Mouse (Mus musculus) forebrain, embryonic 13.5 days (tissue): Measurements from ENCODE around the gene Gm10352. TPM values are rescaled to one million over a fixed set of nuclear protein-coding genes. Genes with fewer than 3 reads are reported as not detected.
"Not testable (repeated sequence)": the region's sequence is repeated elsewhere in the genome, so short reads cannot be mapped to it uniquely, and the experiment has no call there.

ENCODE experiments used
- ATAC-seq: fragments of 200-750 bp; cut with Nextera tagmentation; 2 replicates; pipeline ENCODE4 v1.8.0; 2017
- H3K27ac ChIP-seq: fragments of 300-500 bp; sonication (generic); 2 replicates; pipeline ENCODE4 v1.5.1; 2015; ENCODE audit warnings: inconsistent platforms, mild to moderate bottlenecking, moderate library complexity
- H3K27me3 ChIP-seq: fragments of 300-500 bp; sonication (generic); 2 replicates; pipeline ENCODE4 v1.6.1; 2015; ENCODE audit warnings: mild to moderate bottlenecking, inconsistent platforms
- H3K36me3 ChIP-seq: fragments of 300-500 bp; sonication (generic); 2 replicates; pipeline ENCODE4 v1.6.1; 2015; ENCODE audit warnings: mild to moderate bottlenecking, inconsistent platforms; ENCODE audit not compliant: poor library complexity, severe bottlenecking
- H3K4me1 ChIP-seq: fragments of 300-500 bp; sonication (generic); 2 replicates; pipeline ENCODE4 v1.6.1; 2015; ENCODE audit warnings: inconsistent platforms
- H3K4me2 ChIP-seq: fragments of 300-500 bp; sonication (generic); 2 replicates; pipeline ENCODE4 v1.6.1; 2015; ENCODE audit warnings: inconsistent platforms, mild to moderate bottlenecking, moderate library complexity
- H3K4me3 ChIP-seq: fragments of 300-500 bp; sonication (generic); 2 replicates; pipeline ENCODE4 v1.5.1; 2015; ENCODE audit warnings: mild to moderate bottlenecking, inconsistent platforms
- H3K9ac ChIP-seq: fragments of 300-500 bp; sonication (generic); 2 replicates; pipeline ENCODE4 v1.6.1; 2015; ENCODE audit warnings: mild to moderate bottlenecking, inconsistent platforms
- H3K9me3 ChIP-seq: fragments of 300-500 bp; sonication (generic); replicated peaks from 2 replicates; pipeline ENCODE4 v1.6.1; 2016; ENCODE audit warnings: inconsistent platforms
- WGBS: fragments of 180-500 bp; shearing (Covaris S2); methylation state at CpG from one replicate; pipeline ENCODE4 v1.1.7; 2015; 5-methylcytosine and 5-hydroxymethylcytosine counted together
- polyA plus RNA-seq: library from polyadenylated mRNA; unstranded; fragments of >200 nt; fragmentation: Nextera tagmentation; extraction: Ambion mirVana; gene quantifications from 2 replicates; pipeline ENCODE4 v1.2.1, GENCODE M21; 2015

Gene Gm10352
- polyA plus RNA-seq: not detected in 2 replicates

DNA sequence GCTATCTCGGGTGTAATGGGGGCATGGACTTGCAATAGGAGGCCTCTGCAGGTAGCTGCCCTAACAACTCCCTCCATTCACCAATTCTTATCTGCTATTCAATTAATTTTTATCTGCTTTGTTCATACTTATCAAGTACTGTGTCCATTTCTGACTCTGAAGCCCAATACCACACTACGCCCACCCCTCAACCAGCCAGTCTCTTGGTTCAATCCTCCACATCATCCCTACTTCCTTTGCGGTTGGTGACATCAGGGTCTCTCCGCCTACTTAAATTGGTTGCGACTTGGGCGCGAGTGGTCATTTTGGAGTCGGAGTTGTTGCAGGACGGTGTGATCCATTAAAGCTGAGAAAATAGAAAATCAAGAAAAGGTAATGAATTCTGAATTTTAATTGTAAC, at the start of gene Gm10352:
Gene Gm10352 (plus strand): TSS at position 301 of the 400 bp plus-strand sequence.
- H3K4me2 ChIP-seq, H3K27me3 ChIP-seq, H3K9ac ChIP-seq, H3K4me1 ChIP-seq, H3K4me3 ChIP-seq, H3K36me3 ChIP-seq, H3K9me3 ChIP-seq, H3K27ac ChIP-seq, ATAC-seq: not testable (repeated sequence)
- no CpG with 5 or more reads among the region's 9 CpGs for WGBS

DNA sequence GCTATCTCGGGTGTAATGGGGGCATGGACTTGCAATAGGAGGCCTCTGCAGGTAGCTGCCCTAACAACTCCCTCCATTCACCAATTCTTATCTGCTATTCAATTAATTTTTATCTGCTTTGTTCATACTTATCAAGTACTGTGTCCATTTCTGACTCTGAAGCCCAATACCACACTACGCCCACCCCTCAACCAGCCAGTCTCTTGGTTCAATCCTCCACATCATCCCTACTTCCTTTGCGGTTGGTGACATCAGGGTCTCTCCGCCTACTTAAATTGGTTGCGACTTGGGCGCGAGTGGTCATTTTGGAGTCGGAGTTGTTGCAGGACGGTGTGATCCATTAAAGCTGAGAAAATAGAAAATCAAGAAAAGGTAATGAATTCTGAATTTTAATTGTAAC, 31.5 kb downstream of the Gm10352 start, which contains the start of gene Gm29289:
Gene Gm29289 (plus strand): TSS at position 301 of the 400 bp plus-strand sequence.
- H3K4me2 ChIP-seq, H3K9ac ChIP-seq, ATAC-seq, H3K9me3 ChIP-seq, H3K27ac ChIP-seq, H3K36me3 ChIP-seq, H3K4me1 ChIP-seq, H3K4me3 ChIP-seq, H3K27me3 ChIP-seq: not testable (repeated sequence)
- WGBS: no CpG with 5 or more reads among the region's 9 CpGs

Other genes starting within 250 kb of the Gm10352 start
- gene Sry, start 237.3 kb upstream of the Gm10352 start, polyA plus RNA-seq: not detected in 2 replicates
- not detected in 2 replicates for gene H2al2b, start 180.3 kb upstream of the Gm10352 start, polyA plus RNA-seq
- gene Gm4064, start 104.8 kb upstream of the Gm10352 start, polyA plus RNA-seq: not detected in 2 replicates
- gene Rbmy, start 70.3 kb upstream of the Gm10352 start, polyA plus RNA-seq: not detected in 2 replicates
- not detected in 2 replicates for gene Gm10256, start 70.3 kb upstream of the Gm10352 start, polyA plus RNA-seq
- gene Gm29289, start 31.6 kb downstream of the Gm10352 start, polyA plus RNA-seq: not detected in 2 replicates